Mouse (Mus musculus) liver, adult 2 months (tissue): ENCODE data around the gene Ankrd39.

Source experiments
- CTCF ChIP-seq: fragments of 200-500 bp; IDR thresholded peaks from 2 replicates; pipeline ENCODE4 v1.5.1; 2011; ENCODE audit warnings: low read depth, low read length, control low read depth
- POLR2A ChIP-seq: fragments of 200-500 bp; IDR thresholded peaks from 2 replicates; pipeline ENCODE4 v1.6.1; 2011; ENCODE audit warnings: low read length, control low read depth; ENCODE audit not compliant: insufficient read depth; ENCODE audit errors: extremely low read depth

DNA sequence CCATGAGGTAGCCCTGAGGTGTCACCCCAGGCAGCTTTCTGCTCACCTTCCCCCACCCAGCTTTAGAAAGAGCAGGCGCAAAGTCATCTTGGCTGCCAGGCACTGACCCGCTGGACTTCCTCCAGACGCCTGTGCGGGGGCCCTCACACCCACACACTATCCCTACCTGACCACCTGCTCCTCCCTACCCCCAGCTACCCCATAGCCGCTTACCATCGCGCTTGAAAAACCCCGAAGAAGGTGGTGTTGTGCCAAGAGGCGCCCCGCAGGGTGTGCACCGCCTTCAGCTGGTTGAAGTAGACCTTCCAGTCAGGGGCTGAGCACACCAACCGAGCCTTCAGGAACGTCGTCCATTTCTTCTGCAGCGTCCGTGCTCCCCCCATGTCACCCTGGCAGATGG, 5.3 kb upstream of the Ankrd39 start:
- TF ChIP-seq CTCF (no peak), POLR2A (no peak)
